Mouse (Mus musculus) intestine, postnatal 0 days (tissue): Measurements from ENCODE around the gene Taf4. TPM values are rescaled to one million over a fixed set of nuclear protein-coding genes. Genes with fewer than 3 reads are reported as not detected.

Experiments
- ATAC-seq: fragments of 200-750 bp; cut with Nextera tagmentation; 2 replicates; pipeline ENCODE4 v1.8.0; 2017; ENCODE audit warnings: mild to moderate bottlenecking, moderate TSS enrichment, moderate library complexity
- H3K27ac ChIP-seq: fragments of 300-500 bp; sonication (generic); 2 replicates; pipeline ENCODE4 v1.5.1; 2014; ENCODE audit warnings: mild to moderate bottlenecking, low read depth, low read length, moderate library complexity
- H3K27me3 ChIP-seq: fragments of 300-500 bp; sonication (generic); replicated peaks from 2 replicates; pipeline ENCODE4 v1.6.1; 2014; ENCODE audit warnings: low read length, mixed read lengths; ENCODE audit not compliant: control insufficient read depth, insufficient read depth
- H3K36me3 ChIP-seq: fragments of 300-500 bp; sonication (generic); 2 replicates; pipeline ENCODE4 v1.6.1; 2014; ENCODE audit warnings: mild to moderate bottlenecking, moderate library complexity; ENCODE audit not compliant: control insufficient read depth, insufficient read depth
- H3K4me1 ChIP-seq: fragments of 300-500 bp; sonication (generic); replicated peaks from 2 replicates; pipeline ENCODE4 v1.6.1; 2014; ENCODE audit warnings: antibody characterized with exemption, low read length, mixed read lengths; ENCODE audit not compliant: control insufficient read depth, insufficient read depth
- H3K4me2 ChIP-seq: fragments of 300-500 bp; sonication (generic); replicated peaks from 2 replicates; pipeline ENCODE4 v1.6.1; 2014; ENCODE audit warnings: low read depth, mild to moderate bottlenecking, moderate library complexity
- H3K4me3 ChIP-seq: fragments of 300-500 bp; sonication (generic); 2 replicates; pipeline ENCODE4 v1.5.1; 2014; ENCODE audit warnings: low read depth, low read length
- H3K9ac ChIP-seq: fragments of 300-500 bp; sonication (generic); 2 replicates; pipeline ENCODE4 v1.6.1; 2014; ENCODE audit warnings: mild to moderate bottlenecking, low read depth, low read length
- H3K9me3 ChIP-seq: fragments of 300-500 bp; sonication (generic); 2 replicates; pipeline ENCODE4 v1.6.1; 2016; ENCODE audit warnings: mixed run types; ENCODE audit not compliant: control insufficient read depth
- CTCF ChIP-seq: sonication (generic); IDR thresholded peaks from 2 replicates; pipeline ENCODE4 v1.5.1; 2016; ENCODE audit warnings: low read depth, mild to moderate bottlenecking, control low read depth, antibody characterized with exemption, moderate library complexity
- whole genome bisulfite sequencing: fragments of 180-500 bp; shearing (Covaris S2); extraction: QIAGEN DNeasy Blood & Tissue Kit; methylation state at CpG from one replicate; pipeline ENCODE4 v1.1.7; 2014; 5-methylcytosine and 5-hydroxymethylcytosine counted together
- polyA plus RNA-seq: library from polyadenylated mRNA; unstranded; fragments of >200 nt; fragmentation: Nextera tagmentation; extraction: Ambion mirVana; gene quantifications from 2 replicates; pipeline ENCODE4 v1.2.1, GENCODE M21; 2015

The Taf4 gene
- polyA plus RNA-seq, 1 experiment from 2014 or later = 2.3 TPM

GRCm38 (mm10) chr2:179937091-179937490, 39.4 kb downstream of the Taf4 start:
- H3K9me3 ChIP-seq = no peaks in the 10 kb centered on the region
- ATAC-seq = no peak
- TF ChIP-seq CTCF = no peak
- no peak overlapping the region for H3K4me2 ChIP-seq
- no peak overlapping the region for H3K9ac ChIP-seq
- WGBS = 58% methylated on average over 4 of the region's 4 CpGs
- H3K27me3 ChIP-seq = no peaks in the 10 kb centered on the region
- no peak overlapping the region for H3K27ac ChIP-seq
- H3K36me3 ChIP-seq = peaks cover 34% of the 10 kb centered on the region
- no peak overlapping the region for H3K4me3 ChIP-seq
- no peaks in the 10 kb centered on the region for H3K4me1 ChIP-seq

- 87% methylated on average over 3 of the region's 3 CpGs for WGBS
Observed at GRCm38 (mm10) chr2:179934165-179934564, 42.3 kb downstream of the Taf4 start.

GRCm38 (mm10) chr2:179931741-179932140, 44.7 kb downstream of the Taf4 start:
- peaks cover 56% of the 10 kb centered on the region for H3K36me3 ChIP-seq
- no peak overlapping the region for H3K9ac ChIP-seq
- TF ChIP-seq CTCF = no peak
- H3K4me3 ChIP-seq = no peak overlapping the region
- no peak overlapping the region for H3K4me2 ChIP-seq
- no peaks in the 10 kb centered on the region for H3K27me3 ChIP-seq
- no peak for ATAC-seq
- no peaks in the 10 kb centered on the region for H3K4me1 ChIP-seq
- WGBS = 88% methylated on average over 16 of the region's 16 CpGs
- no peaks in the 10 kb centered on the region for H3K9me3 ChIP-seq
- no peak overlapping the region for H3K27ac ChIP-seq

More at GRCm38 (mm10) chr2:179934165-179934564, 42.3 kb downstream of the Taf4 start:
- Histone ChIP-seq H3K4me1 (no peaks in the 10 kb centered on the region), H3K9me3 (no peaks in the 10 kb centered on the region), H3K36me3 (peaks cover 54% of the 10 kb centered on the region), H3K9ac (no peak overlapping the region), H3K4me3 (no peak overlapping the region), H3K27me3 (no peaks in the 10 kb centered on the region), H3K27ac (no peak overlapping the region), H3K4me2 (no peak overlapping the region)
- TF ChIP-seq CTCF = no peak
- no peak for ATAC-seq

GRCm38 (mm10) chr2:179929166-179929565, 47.3 kb downstream of the Taf4 start:
- H3K27me3 ChIP-seq = no peaks in the 10 kb centered on the region
- no peak for TF ChIP-seq CTCF
- H3K4me3 ChIP-seq = no peak overlapping the region
- peaks cover 64% of the 10 kb centered on the region for H3K36me3 ChIP-seq
- 92% methylated on average over 13 of the region's 13 CpGs for WGBS
- no peak overlapping the region for H3K4me2 ChIP-seq
- H3K4me1 ChIP-seq = no peaks in the 10 kb centered on the region
- H3K27ac ChIP-seq = no peak overlapping the region; the same call in 1 of the 2 replicates
- no peaks in the 10 kb centered on the region for H3K9me3 ChIP-seq
- ATAC-seq = no peak
- no peak overlapping the region for H3K9ac ChIP-seq

- H3K4me2 ChIP-seq = no peak overlapping the region
- no peak for TF ChIP-seq CTCF
- peaks cover 87% of the 10 kb centered on the region for H3K36me3 ChIP-seq
- H3K27ac ChIP-seq = no peak overlapping the region
- WGBS = 94% methylated on average over 6 of the region's 6 CpGs
- H3K4me3 ChIP-seq = no peak overlapping the region
- H3K4me1 ChIP-seq = no peaks in the 10 kb centered on the region
- H3K9me3 ChIP-seq = no peaks in the 10 kb centered on the region
- H3K9ac ChIP-seq = no peak overlapping the region
- no peaks in the 10 kb centered on the region for H3K27me3 ChIP-seq
- no peak for ATAC-seq
Observed at GRCm38 (mm10) chr2:179924038-179924437, 52.4 kb downstream of the Taf4 start.

GRCm38 (mm10) chr2:179921021-179921653, 55.3 kb downstream of the Taf4 start:
- H3K36me3 ChIP-seq = peaks cover 85% of the 10 kb centered on the region
- no peak overlapping the region for H3K4me2 ChIP-seq
- H3K27ac ChIP-seq = no peak overlapping the region
- no peaks in the 10 kb centered on the region for H3K4me1 ChIP-seq
- no peaks in the 10 kb centered on the region for H3K9me3 ChIP-seq
- TF ChIP-seq CTCF = 0 out of 2 replicates have a peak, but pooled peaks have one; percentile 21
- no peaks in the 10 kb centered on the region for H3K27me3 ChIP-seq
- H3K4me3 ChIP-seq = no peak overlapping the region
- WGBS = 93% methylated on average over 8 of the region's 8 CpGs
- no peak overlapping the region for H3K9ac ChIP-seq
- ATAC-seq = no peak
